Mouse (Mus musculus) CD4-positive, CD25-positive, alpha-beta regulatory T cell (primary cell): ENCODE data around the gene 4931409K22Rik. TPM values are rescaled to one million over a fixed set of nuclear protein-coding genes. Genes with fewer than 3 reads are reported as not detected.

Experiments used
- polyA plus RNA-seq: library from polyadenylated mRNA; unstranded; fragments of 100-300 nt; shearing (Covaris generic); gene quantifications from one replicate; pipeline ENCODE4 v1.2.1, GENCODE M21; 2017

4931409K22Rik gene
- not detected for polyA plus RNA-seq

GRCm38 (mm10) chr5:24556709-24557108 lies at the start of gene 4931409K22Rik:
Gene 4931409K22Rik, minus strand, starts transcription at chr5:24556809.

DNA sequence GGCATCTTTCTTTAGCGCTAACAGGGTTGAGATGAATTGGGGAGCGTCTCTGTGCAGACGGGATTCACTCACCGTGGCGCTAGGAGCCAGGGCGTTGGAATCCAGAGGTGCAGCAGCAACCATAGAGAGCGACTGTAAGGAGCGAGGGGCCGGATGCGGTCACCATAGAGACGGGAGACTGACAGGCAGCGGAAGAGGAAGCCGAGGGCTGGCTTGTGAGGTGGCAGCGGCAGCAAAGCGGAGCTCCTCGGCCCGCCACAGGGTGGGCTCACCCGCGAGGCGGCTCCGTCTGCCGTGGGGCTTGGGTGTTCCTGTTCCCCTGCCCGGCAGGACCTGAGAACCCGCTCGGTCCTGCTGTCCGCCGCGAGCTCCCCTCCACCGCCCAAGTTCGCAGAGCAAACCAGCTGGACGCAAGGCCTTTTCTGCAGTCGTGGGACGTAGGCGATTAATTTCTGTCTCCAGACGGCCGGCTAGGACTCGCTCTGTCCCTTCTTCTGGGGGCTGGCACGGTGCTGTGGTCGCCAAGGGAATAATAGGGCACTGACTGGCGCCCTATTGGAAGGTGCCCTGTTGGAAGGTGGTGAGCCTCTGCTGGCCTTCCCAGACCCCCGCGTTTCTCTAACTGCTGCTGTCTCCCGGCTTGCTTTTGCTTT lies 30.1 kb upstream of the 4931409K22Rik start, which contains the start of gene Chpf2:
Gene Chpf2, plus strand, starts transcription at position 195 of the 653 bp plus-strand sequence.

GRCm38 (mm10) chr5:24577183-24577929 lies 20.7 kb upstream of the 4931409K22Rik start, which contains the start of gene Abcf2:
Gene Abcf2, minus strand, starts transcription at chr5:24577467.

DNA sequence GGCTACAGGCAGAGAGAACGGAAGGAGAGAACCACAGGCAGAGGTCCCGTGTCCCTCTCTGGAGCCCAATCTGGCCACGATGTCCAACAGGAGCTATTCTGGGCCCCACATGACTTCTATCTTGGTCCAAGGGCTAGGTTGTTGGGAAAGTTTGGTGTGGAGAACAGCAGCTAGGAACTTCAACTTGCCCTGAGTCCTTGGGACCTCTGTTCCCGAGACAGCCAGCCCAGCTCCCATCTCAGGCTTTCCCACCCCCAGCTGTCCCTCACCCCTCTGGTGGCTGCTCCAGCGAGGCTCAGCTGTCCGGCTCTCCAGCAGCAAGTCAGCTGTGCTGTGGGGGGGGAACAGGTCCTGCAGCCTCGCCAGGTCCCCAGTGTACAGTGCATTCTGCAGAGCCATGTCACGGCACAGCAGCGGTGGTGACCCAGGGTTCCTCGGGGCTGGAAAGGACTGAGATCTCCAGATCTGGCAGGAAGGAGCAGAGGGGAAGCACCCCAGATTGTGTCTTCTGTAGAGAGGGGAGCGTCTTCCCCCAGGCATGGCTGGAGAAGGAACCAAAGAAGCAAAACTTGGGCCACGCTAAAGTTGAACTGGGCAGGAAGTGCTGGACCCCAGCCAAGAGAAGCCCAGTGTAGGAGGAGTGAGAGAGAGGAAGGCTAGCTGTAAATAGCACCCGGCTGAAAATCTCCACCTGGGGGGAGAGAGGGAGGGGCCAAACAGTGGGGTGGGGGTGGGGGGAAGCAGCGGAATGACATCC lies 16.0 kb downstream of the 4931409K22Rik start, which contains the start of gene Asb10:
Gene Asb10, minus strand, starts transcription at position 592 of the 757 bp plus-strand sequence.

GRCm38 (mm10) chr5:24526889-24527230 lies 29.7 kb downstream of the 4931409K22Rik start, which contains the start of gene Gbx1:
Gene Gbx1, minus strand, starts transcription at chr5:24527202.

Other genes starting within 250 kb of the 4931409K22Rik start
- gene Kcnh2, start 205.2 kb downstream of the 4931409K22Rik start, polyA plus RNA-seq: 4.6 TPM
- gene Nos3, start 192.0 kb downstream of the 4931409K22Rik start, polyA plus RNA-seq: 0.23 TPM
- 2.3 TPM for gene Atg9b, start 164.7 kb downstream of the 4931409K22Rik start, polyA plus RNA-seq
- gene Abcb8, start 163.1 kb downstream of the 4931409K22Rik start, polyA plus RNA-seq: 26.2 TPM
- gene Asic3, start 143.4 kb downstream of the 4931409K22Rik start, polyA plus RNA-seq: 0.24 TPM
- 86.4 TPM for gene Cdk5, start 133.3 kb downstream of the 4931409K22Rik start, polyA plus RNA-seq
- 39.5 TPM for gene Slc4a2, start 133.0 kb downstream of the 4931409K22Rik start, polyA plus RNA-seq
- 149 TPM for gene Fastk, start 111.5 kb downstream of the 4931409K22Rik start, polyA plus RNA-seq
- 75.8 TPM for gene Tmub1, start 109.0 kb downstream of the 4931409K22Rik start, polyA plus RNA-seq
- gene Agap3, start 104.6 kb downstream of the 4931409K22Rik start, polyA plus RNA-seq: 76.9 TPM
- gene Gbx1, start 29.6 kb downstream of the 4931409K22Rik start, polyA plus RNA-seq: not detected
- not detected for gene Asb10, start 15.8 kb downstream of the 4931409K22Rik start, polyA plus RNA-seq
- 82.9 TPM for gene Abcf2, start 20.7 kb upstream of the 4931409K22Rik start, polyA plus RNA-seq
- gene Chpf2, start 29.9 kb upstream of the 4931409K22Rik start, polyA plus RNA-seq: 34.1 TPM
- 2.3 TPM for gene Smarcd3, start 67.6 kb upstream of the 4931409K22Rik start, polyA plus RNA-seq
- 92.2 TPM for gene Nub1, start 128.7 kb upstream of the 4931409K22Rik start, polyA plus RNA-seq
- gene Wdr86, start 173.9 kb upstream of the 4931409K22Rik start, polyA plus RNA-seq: 0.22 TPM
- 1.7 TPM for gene Crygn, start 201.2 kb upstream of the 4931409K22Rik start, polyA plus RNA-seq